Mouse (Mus musculus) limb, embryonic 11.5 days (tissue): ENCODE measurements at regions not wholly inside any gene's neighbourhood (a gene's known extent, or its start where the extent isn't known, plus 50 kb on each side); places are given as distances from the start of the nearest gene placed in this dataset.

Experiments
- ATAC-seq: fragments of 200-750 bp; cut with Nextera tagmentation; 2 replicates; pipeline ENCODE4 v1.8.0; 2017; ENCODE audit warnings: low read depth; ENCODE audit not compliant: insufficient number of reproducible peaks, low FRiP score, low TSS enrichment
- DNase-seq: peaks from one replicate; pipeline ENCODE4 v3.0.0-alpha.2; 2015; ENCODE audit warnings: low spot score
- H3K27ac ChIP-seq: fragments of 300-500 bp; sonication (generic); replicated peaks from 2 replicates; pipeline ENCODE4 v1.5.1; 2014; ENCODE audit warnings: low read depth, mild to moderate bottlenecking, low read length
- H3K27me3 ChIP-seq: fragments of 300-500 bp; sonication (generic); 2 replicates; pipeline ENCODE4 v1.6.1; 2014; ENCODE audit warnings: mild to moderate bottlenecking, low read length, mixed read lengths; ENCODE audit not compliant: control insufficient read depth, insufficient read depth
- H3K36me3 ChIP-seq: fragments of 300-500 bp; sonication (generic); 2 replicates; pipeline ENCODE4 v1.6.1; 2014; ENCODE audit warnings: mild to moderate bottlenecking, low read length, moderate library complexity, mixed read lengths; ENCODE audit not compliant: control insufficient read depth, insufficient read depth
- H3K4me1 ChIP-seq: fragments of 300-500 bp; sonication (generic); 2 replicates; pipeline ENCODE4 v1.6.1; 2014; ENCODE audit warnings: low read length, mixed read lengths; ENCODE audit not compliant: control insufficient read depth, insufficient read depth
- H3K4me2 ChIP-seq: fragments of 300-500 bp; sonication (generic); 2 replicates; pipeline ENCODE4 v1.6.1; 2014; ENCODE audit warnings: low read depth, mild to moderate bottlenecking, moderate library complexity; ENCODE audit not compliant: severe bottlenecking
- H3K4me3 ChIP-seq: fragments of 300-500 bp; sonication (generic); 2 replicates; pipeline ENCODE4 v1.5.1; 2014; ENCODE audit warnings: low read depth, low read length
- H3K9ac ChIP-seq: fragments of 300-500 bp; sonication (generic); 2 replicates; pipeline ENCODE4 v1.6.1; 2014; ENCODE audit warnings: mild to moderate bottlenecking, low read length
- H3K9me3 ChIP-seq: fragments of 300-500 bp; sonication (generic); 2 replicates; pipeline ENCODE4 v1.6.1; 2016; ENCODE audit warnings: low read length; ENCODE audit not compliant: control insufficient read depth
- WGBS: fragments of 180-500 bp; shearing (Covaris S2); extraction: QIAGEN DNeasy Blood & Tissue Kit; methylation state at CpG from one replicate; pipeline ENCODE4 v1.1.7; 2014; 5-methylcytosine and 5-hydroxymethylcytosine counted together

DNA sequence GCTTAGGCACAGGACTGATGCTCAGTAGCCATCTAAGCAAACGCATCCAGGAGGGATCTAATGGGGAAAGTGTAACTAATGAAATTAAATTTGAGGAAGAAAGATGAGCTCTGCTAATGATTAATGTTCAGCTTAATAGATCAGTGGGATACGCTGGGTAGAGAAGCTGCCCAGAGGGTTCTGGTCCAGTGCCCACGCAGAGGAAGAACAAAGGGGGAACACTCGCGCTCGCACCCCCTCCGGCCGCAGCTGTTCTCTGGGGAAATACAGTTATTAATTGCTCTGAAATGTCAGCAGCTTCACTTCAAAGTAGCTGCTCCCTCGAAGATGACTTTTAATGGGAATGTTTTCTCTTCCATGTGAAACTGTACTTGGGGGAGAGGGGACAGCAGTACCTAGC, 623.0 kb upstream of the Vstm2b start:
- 74% methylated on average over 9 of the region's 9 CpGs for WGBS
- H3K9me3 ChIP-seq: no peaks in the 10 kb centered on the region

DNA sequence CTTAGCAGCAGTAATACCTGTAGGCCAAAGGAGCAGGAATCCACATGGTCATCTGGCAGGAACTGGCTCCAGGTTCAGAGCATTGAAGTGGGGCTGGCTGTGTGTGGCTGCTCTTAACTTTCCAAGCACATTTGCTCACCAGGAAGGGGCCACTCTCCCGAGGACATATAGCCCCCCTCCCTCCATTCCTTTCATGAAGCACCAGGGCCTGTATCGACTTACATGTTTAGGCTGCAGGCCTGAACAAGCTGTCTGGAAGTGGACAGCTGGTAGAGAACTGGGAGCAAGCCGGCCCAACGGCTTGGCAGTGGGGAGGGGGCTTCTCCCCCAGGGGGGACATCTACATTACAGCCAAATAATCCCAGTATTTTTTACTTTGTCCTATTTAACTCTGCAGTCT, 622.5 kb upstream of the Vstm2b start:
- 36% methylated on average over 4 of the region's 4 CpGs for WGBS
- Histone ChIP-seq H3K27ac (no peak overlapping the region), H3K4me3 (no peak overlapping the region), H3K4me1 (no peaks in the 10 kb centered on the region), H3K27me3 (no peaks in the 10 kb centered on the region), H3K9me3 (no peaks in the 10 kb centered on the region), H3K4me2 (no peak overlapping the region), H3K36me3 (no peaks in the 10 kb centered on the region), H3K9ac (no peak overlapping the region)
- ATAC-seq (peak; percentile 53; the same call in 1 of the 2 replicates), DNase-seq (peak; percentile 21)

More for the DNA sequence above, 623.0 kb upstream of the Vstm2b start:
- Histone ChIP-seq H3K27ac (no peak overlapping the region), H3K4me3 (no peak overlapping the region), H3K36me3 (no peaks in the 10 kb centered on the region), H3K27me3 (no peaks in the 10 kb centered on the region), H3K4me2 (no peak overlapping the region), H3K9ac (no peak overlapping the region), H3K4me1 (no peaks in the 10 kb centered on the region)
- DNase-seq (no peak), ATAC-seq (no peak)

DNA sequence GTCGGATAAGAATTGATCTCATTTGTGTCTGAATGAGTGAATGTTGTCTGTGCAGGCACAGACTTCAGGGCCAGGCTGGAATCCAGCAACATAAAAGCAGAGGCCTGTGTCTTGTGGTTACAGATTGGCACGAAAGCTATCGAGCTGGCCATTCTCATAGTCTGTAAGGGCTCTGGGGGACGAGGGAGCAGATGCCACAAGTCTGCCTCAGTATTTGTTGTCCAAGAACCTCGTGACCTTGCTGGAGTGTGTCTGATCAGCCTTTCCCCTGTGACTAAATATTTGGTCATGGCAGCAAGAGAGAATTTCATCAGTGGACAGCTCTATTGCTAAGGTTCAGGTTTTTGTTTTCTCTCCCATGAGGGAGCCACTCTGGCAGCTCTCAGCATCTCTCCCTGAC, 622.0 kb upstream of the Vstm2b start:
- Histone ChIP-seq H3K4me1 (no peaks in the 10 kb centered on the region), H3K27ac (no peak overlapping the region), H3K9me3 (no peaks in the 10 kb centered on the region), H3K9ac (no peak overlapping the region), H3K4me2 (no peak overlapping the region), H3K27me3 (no peaks in the 10 kb centered on the region), H3K36me3 (no peaks in the 10 kb centered on the region), H3K4me3 (no peak overlapping the region)
- DNase-seq: no peak
- peak; percentile 49; the same call in 1 of the 2 replicates for ATAC-seq
- 60% methylated on average over 5 of the region's 5 CpGs for whole genome bisulfite sequencing

DNA sequence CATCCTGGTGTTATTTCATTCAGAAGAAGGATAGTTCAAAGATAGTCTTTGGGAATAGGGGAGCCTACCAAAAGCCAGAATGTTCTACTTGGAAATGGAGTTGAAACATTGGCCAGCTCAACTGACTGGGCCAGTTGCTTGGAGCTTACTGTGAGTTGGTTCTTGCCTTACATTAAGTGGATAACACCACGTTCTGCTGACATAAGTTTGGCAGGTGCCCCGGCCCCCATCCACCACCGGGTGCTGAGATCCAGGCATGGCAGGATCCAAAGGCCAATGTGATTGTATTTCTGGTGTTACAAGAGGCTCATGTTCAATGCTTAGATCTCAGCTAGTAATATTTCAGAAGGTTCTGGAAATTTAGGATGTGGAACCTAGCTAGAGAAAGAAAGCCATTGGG, 608.0 kb upstream of the Vstm2b start:
- DNase-seq (no peak), ATAC-seq (no peak)
- Histone ChIP-seq H3K36me3 (no peaks in the 10 kb centered on the region), H3K4me3 (no peak overlapping the region), H3K4me2 (no peak overlapping the region), H3K9me3 (no peaks in the 10 kb centered on the region), H3K9ac (no peak overlapping the region), H3K27me3 (no peaks in the 10 kb centered on the region), H3K4me1 (no peaks in the 10 kb centered on the region), H3K27ac (no peak overlapping the region)
- WGBS: 88% methylated on average over 3 of the region's 3 CpGs

DNA sequence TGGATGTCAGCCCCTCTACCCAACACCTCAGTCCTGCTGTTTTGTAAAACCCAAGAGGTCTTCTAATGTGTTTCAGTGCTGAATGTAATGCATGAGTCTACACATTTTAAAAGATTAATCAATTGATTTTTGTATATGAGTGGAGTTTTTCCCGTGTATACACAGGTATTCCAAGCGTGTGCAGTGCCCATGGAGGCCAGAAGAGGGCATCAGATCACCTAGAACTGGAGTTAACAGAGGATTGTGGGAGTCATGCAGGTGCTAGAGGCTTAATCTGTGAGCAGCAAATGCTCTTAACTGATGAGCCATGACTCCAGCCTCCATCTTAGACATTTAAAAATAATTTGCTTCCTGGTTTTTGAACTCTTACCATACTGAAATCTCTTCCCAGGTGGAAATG, 587.6 kb upstream of the Vstm2b start:
- WGBS: 21% methylated on average over 2 of the region's 2 CpGs
- no peaks in the 10 kb centered on the region for H3K4me1 ChIP-seq
- ATAC-seq: no peak
- H3K4me2 ChIP-seq: no peak overlapping the region
- H3K4me3 ChIP-seq: no peak overlapping the region
- peak; percentile 34 for DNase-seq
- no peaks in the 10 kb centered on the region for H3K9me3 ChIP-seq
- H3K27ac ChIP-seq: no peak overlapping the region
- H3K36me3 ChIP-seq: no peaks in the 10 kb centered on the region
- no peak overlapping the region for H3K9ac ChIP-seq
- no peaks in the 10 kb centered on the region for H3K27me3 ChIP-seq

DNA sequence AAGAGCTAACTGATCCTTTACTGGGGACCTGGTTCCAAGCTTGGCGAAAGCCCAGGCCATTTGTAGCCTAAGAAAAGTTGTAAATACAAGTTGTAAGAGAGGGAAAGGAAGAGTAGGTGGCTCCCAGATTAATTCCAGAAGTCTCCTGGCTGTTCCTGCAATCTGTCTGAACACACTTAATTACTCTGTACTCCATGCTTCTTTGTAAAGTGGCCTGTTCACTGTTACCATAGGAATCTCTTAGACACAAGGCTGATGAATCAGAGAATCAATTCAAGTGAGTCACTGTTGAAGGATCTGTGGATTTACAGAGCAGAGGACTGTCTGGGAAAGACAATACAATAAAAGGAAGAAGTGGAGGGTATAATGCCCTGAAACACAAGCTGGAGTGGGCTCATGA, 577.0 kb upstream of the Vstm2b start:
- 35% methylated on average over 1 of the region's 1 CpGs for WGBS
- DNase-seq (no peak), ATAC-seq (no peak)
- Histone ChIP-seq H3K9ac (no peak overlapping the region), H3K27ac (no peak overlapping the region), H3K4me3 (no peak overlapping the region), H3K27me3 (no peaks in the 10 kb centered on the region), H3K4me1 (no peaks in the 10 kb centered on the region), H3K36me3 (no peaks in the 10 kb centered on the region), H3K9me3 (no peaks in the 10 kb centered on the region), H3K4me2 (no peak overlapping the region)

DNA sequence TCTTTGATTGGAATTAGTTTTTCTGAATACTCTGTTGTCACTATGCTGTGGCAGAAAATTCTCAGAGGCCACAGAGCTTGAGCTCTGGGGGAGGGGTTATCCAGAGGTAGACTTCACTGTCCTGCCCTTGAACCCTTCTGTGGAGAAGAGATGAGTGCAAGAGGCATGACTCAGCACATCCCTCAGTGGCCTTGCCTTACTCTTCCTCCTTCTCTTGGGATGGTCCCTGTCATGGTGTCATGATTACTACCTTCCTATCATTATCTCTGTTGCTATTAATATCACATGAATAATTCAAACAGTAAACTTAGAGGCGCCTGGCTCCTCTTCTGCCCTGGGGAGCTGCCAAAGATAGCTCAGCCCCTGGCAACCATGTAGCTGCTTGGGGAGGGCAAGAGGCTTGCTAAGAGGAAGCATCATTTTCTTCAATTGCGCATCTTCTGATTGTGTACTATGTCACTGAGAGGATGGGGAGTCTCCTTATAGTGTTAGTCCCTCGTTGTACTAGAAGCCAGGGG, 572.9 kb upstream of the Vstm2b start:
- 80% methylated on average over 3 of the region's 3 CpGs for WGBS
- DNase-seq: no peak

DNA sequence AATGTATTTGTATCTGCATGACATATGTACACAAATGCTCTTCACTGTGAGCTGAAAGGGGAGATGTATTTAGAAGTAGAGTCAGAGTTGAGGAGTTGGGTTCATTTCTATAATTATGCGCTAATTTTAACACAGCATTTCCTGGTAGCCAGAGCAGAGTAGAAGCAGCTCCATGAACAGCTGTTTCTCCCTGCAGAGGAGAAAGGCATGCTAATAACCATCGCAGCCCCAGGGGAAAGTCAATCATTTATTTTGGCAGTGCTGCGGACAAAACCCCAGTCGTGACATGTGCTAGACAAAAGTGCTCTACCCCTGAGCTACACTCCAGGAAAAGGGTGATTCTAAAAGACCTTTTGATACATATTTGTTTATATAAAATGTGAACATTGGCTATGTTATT, 565.7 kb upstream of the Vstm2b start:
- WGBS: 49% methylated on average over 4 of the region's 4 CpGs
- Histone ChIP-seq H3K4me2 (no peak overlapping the region), H3K9me3 (no peaks in the 10 kb centered on the region), H3K36me3 (no peaks in the 10 kb centered on the region), H3K27ac (no peak overlapping the region), H3K4me3 (no peak overlapping the region), H3K9ac (no peak overlapping the region), H3K27me3 (no peaks in the 10 kb centered on the region), H3K4me1 (no peaks in the 10 kb centered on the region)
- ATAC-seq (no peak), DNase-seq (peak; percentile 25)

More for the DNA sequence above, 572.9 kb upstream of the Vstm2b start:
- no peaks in the 10 kb centered on the region for H3K4me1 ChIP-seq
- no peak overlapping the region for H3K27ac ChIP-seq
- no peaks in the 10 kb centered on the region for H3K27me3 ChIP-seq
- ATAC-seq: no peak
- no peaks in the 10 kb centered on the region for H3K9me3 ChIP-seq
- H3K36me3 ChIP-seq: no peaks in the 10 kb centered on the region
- H3K4me3 ChIP-seq: no peak overlapping the region
- H3K4me2 ChIP-seq: no peak overlapping the region
- H3K9ac ChIP-seq: no peak overlapping the region

DNA sequence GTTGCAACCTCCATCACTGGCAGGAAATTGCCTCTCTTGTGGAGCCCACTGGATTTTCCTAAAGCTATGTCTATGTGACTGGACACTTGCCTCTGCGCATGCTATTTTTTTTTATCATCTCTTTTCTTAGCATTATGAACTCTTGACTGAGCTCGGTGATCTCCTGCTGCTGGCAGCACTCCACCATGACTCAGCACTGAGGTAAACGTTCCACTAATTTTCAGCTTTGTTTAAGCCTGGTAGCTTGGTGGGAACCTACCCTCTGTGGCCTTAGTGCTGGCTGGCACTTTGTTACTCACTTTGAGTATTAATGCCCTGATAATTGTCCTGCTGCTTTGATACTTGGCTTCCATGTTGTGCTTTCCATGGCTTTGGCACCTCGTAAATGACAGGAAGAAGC, 545.8 kb upstream of the Vstm2b start:
- 74% methylated on average over 4 of the region's 4 CpGs for WGBS
- DNase-seq (no peak), ATAC-seq (no peak)
- no peak overlapping the region for H3K4me2 ChIP-seq
- H3K27ac ChIP-seq: no peak overlapping the region
- no peak overlapping the region for H3K9ac ChIP-seq
- H3K9me3 ChIP-seq: no peaks in the 10 kb centered on the region
- H3K4me1 ChIP-seq: no peaks in the 10 kb centered on the region
- H3K27me3 ChIP-seq: no peaks in the 10 kb centered on the region
- no peaks in the 10 kb centered on the region for H3K36me3 ChIP-seq
- H3K4me3 ChIP-seq: no peak overlapping the region
